Mouse (Mus musculus) retina, postnatal 7 days (tissue): Measurements from ENCODE around the gene Themis3.

Experiments used
- DNase-seq: peaks from one replicate; pipeline ENCODE4 v3.0.0-alpha.2; 2012; ENCODE audit warnings: low read depth, low spot score

Themis3 gene

DNA sequence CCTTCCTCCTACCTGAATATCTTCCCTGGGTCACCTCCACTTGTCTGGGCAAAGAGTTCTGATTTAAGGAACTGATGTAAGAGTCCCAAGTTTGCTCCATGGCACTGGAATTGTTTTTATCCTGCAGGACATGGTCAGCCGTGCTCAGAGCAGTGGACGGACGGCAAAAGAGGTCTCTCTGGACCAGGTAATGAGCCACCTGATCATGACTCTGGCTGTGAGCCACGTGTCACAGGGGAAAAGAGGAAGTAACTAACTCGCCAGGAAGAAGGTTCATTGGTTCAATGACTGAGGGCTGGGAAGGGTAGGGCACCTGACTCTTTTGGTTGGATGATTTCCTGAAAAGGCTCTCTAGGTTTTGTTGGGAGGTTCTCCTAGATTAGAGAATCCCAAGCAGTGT is at the start of gene Themis3:
Gene Themis3 (minus strand): TSS at position 187 of the 400 bp plus-strand sequence.
- DNase-seq, result no peak

DNA sequence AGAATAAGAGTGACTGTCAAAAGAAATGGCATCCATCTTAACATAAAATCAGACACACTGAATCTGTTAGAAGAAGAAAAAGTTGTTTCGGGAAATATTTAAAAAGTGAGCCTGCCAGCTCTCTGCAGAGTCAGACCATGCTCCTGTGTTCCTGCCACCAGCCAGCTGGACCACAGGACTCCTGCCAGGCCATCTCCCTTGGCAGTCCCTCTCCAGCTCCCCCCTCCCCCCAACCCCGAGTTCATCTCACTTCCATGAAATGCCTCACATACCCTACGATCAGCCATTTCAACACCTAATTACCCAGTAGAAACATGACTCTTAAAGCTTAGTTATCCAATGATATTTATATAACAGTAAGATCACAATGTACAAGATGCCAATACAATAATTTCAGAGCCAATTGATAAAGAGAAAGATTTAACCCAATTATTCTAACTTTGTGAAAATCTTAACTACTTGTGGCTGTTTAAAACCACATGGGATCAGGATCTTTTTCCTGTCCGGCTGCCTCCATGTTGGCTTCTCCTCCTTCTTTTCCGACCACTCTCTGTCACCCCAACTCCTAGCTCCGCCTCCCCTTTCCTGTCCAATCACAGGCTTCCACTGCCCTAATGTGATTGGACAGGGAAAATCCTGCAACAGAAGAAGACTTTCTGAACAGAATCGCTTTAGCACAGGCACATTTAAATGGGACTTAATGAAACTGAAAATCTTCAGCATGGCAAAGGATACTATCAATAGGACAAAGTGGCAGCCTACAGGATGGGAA is 43.7 kb upstream of the Themis3 start:
- DNase-seq, result no peak

DNA sequence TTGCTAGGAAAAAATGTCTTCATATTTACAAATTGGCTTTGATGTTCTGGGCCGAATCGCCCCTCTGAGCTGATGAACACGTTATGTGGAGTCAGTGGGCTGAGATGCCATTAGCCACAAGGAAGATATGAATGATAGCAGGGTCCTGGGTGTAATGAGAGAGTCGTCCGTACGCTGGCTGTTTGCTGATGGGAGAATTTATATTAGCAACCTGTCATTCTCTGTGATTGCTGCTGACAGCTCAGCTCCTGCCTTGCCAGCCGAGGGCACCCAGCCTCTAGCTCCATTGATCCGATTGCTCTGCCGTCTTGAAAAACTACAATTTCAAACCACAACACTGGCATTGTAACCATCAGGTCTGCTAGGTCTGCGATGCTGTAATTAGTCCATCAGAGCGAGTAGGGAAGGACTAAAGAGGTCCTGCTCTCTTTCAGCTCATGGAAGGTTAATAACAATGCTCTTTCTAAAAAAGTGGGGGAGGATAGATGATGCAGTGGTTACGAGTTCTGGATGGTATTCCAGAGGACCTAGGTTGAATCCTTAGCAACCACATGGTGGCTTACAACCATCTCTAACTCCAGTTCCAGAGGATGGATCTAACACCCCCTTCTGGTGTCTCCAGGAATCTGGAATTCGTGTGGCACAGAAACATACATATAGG is 25.7 kb upstream of the Themis3 start:
- DNase-seq, result no peak

DNA sequence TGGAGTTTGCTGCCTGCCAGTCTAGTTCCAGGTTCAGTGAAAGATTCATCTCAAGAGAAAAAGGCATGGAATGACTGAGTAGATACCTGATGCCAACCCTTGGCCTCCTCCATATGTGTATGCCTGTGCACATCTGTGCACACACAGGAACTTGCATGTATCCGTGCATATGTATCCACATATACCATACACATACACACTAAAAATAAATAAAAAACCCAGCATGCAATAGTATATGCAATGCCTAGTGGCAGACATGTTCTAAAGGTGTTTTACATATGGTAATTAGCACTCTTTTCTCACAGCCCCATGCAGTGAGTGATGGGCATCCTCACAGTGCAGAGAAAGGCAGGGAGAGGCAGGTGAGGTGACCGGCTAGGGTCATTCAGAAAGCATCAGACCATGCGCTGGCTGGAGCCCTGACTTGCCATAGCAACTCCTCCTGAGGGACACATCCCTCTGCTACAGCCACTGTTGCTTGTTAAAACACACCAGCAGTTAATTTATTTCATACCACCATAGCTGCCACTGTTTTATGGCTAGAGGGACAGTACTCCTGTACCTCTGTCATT is 24.9 kb upstream of the Themis3 start:
- no peak for DNase-seq

DNA sequence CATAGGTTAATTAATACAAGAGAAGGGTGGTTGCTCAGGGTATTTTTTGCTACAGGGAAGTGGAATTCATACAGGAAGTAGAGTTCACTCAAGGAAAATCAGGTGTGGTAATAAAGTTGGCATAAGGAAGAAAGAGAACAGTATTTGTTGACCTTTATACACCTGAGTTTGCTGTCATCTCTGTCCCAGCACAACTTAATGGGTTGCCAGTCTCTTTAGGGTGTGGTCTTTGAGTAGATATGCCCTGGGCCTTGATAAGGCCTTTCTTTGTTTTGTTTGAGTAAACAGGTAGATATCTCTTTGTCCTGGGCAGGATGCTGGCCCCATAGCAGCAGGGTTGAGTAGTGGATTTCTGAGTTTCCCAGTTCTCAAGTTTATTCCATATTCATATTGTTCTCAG is 15.6 kb upstream of the Themis3 start:
- no peak for DNase-seq

DNA sequence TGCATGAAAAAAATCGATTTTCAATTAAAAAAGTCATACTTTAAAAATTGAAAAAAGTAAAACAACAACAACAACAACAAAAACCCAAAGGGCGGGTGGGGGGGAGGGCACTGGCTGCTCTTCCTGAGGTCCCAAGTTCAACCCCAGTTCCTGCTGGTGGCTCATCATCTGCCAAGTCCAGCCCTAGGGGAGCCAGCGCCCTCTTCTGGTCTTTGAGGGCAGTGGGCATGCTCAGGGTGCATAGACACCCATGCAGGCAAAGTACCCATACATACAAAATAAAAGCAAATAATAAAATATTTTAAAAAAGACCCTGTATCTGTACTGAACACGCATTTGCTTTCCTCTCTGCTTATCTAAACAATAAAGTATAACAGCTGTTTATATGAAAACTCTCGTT is 10.5 kb upstream of the Themis3 start:
- DNase-seq, result no peak

DNA sequence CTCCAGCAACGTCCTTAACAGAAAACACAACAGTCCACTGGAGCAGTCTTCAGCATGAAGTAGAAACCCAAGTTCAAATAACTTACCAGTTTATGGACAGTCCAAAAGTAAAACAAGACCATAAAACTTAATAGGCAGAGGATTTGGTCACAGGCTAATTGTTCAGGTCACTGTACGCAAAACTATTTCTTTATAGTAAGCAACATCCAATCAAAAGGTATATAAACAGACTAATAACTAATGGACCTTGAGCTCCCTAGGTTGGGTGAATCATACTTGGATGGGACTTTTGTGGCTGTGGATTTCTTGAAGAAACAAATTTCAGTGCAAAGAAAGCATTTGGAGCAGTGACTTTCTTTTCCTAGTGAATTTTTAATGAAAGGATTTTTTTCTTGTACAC is 6.8 kb upstream of the Themis3 start:
- DNase-seq, result no peak

DNA sequence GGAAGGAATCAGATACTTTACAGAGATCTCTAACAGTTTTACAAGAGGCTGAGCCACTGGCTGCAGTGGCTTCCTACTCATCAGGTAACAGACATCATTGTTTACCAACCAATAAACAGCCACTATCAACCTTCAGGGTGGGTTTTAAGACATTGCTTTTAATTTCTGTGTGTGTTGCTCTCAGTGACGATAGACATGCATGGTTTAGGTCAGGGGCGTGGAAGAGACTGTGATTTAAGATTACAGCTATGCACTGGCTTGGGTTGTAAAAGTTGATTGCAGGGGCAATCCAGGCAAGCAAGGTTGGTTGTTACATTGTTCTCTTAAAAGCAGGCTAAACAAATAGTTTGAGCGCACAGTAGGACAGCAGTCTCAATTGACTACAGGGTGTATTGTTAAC is 1.4 kb upstream of the Themis3 start:
- no peak for DNase-seq

DNA sequence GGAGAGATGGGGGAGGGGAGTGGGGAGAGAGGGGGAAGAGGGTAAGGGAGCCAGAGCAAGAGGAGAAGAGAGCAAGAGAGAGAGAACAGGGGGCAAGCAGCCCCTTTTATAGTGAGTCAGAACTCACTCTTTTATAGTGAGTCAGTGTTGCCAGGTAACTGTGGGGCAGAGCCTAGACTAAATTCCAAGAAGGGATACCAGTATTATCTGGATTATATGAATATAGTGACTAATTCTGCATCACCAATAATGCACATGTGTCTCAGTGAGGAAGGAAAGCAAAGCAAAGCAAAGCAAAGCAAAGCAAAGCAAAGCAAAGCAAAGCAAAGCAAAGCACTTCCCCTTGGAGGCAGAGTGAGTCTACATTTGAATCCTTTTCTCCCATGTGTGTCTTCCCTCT is 835 bp upstream of the Themis3 start:
- no peak for DNase-seq

DNA sequence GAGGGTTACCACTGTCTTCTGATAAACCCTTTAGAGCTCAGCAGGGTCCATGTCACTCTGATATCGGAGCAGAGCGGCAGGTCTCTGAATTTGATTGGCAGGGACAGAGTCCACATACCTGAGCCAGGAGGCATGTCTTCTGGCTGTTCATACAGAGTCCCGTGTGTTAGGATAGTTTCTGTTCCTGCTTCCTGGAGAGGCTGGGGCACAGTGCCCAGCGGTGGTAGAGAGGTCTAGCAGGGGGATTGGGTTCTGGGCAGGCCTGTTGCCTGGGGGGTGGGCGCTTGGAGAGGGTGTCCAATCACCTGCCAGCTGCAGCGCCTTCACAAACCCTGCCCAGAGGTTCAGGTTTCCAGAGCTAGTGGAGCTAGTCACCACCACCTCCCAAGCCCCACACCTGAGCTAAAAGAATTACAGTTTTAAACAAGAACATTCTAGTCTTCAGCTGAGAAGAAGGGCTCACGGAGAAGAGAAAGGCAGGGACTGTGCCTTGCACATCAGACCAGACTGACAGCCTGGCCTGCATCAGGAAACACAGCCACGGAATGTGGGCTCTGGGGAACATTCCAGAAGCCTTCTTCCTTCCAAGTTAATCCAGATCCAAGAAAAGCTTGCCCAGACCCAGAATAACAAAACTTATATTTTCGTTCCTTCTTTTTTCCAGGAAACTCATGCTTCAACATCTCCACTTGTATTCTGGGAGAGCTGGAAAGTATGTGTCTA is 3.9 kb downstream of the Themis3 start:
- DNase-seq, result no peak

DNA sequence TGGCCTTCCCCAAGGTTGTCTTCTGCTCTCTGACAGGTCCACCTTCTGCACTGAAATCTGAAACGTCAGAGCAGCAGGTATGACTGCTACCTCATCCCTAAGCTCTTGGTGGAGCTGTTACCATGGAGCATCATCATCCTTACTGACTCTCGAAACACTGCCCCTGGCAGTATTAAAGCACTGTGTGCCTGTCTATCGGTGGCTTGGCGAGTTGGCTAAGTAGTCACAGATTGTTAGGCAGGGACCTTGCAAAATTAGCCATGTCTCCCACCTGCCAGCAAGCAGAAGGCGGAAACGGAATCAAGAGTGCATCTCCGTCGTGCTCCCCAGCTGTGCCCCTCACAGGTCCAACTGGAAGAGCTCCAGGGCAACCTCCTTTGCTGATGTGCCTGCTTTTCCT is 4.6 kb downstream of the Themis3 start:
- DNase-seq, result no peak

DNA sequence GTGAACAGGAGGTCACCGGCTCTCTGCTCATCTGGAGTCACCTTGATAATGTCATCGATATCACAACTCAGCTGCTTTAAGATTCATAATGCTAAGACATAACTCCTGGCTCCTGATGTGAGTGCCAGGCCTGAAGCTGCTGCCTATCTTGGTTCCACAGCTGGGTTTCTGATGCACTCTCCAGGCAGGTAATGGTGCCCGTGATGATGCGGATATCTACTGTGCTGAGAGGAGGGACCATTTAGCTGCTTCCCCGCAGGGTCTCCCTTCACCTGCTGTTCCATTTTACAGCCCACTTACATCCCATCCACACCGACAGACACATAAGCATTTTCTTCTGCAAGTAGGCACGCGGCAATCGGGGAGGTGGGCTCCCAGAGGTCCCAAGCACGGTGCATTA is 7.7 kb downstream of the Themis3 start:
- no peak for DNase-seq

DNA sequence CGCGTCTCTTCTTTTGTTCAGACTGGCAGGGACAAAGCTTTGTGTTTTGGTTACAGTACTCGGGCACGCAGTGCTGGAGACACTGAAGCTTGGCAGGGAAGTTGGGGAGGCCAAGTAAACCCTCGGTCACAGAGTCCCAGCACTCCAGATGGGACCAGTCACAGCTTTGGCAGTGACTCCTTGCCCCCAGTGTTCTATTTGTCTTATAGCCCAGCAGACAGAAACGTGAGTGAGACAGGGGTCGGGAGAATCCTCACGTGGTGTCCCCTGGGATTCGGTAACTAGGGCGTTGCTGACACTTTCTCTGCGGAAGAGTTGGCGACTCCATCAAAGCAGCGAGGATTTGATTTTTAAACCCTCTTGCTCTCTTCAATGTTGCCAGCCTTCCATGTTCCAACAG is 8.3 kb downstream of the Themis3 start:
- DNase-seq, result no peak

DNA sequence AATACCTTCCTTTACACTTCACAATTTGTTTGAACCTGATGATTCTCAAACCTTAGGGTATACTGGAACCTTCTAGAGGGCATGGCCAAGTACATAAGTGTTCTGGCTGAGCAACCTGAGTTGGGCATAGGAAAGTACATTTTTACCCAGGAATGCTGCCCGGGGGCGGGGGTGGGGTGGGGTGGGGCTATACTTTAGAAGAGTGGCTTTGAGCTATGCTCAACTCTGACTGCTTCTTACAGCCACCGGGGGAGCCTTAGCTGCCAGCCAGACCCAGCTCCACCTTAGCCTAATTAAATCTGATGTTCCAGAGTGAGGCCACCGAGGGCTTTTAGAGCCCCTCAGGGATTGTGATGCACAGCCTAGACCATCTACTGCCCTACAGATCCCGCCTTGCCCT is 13.4 kb downstream of the Themis3 start:
- DNase-seq, result no peak

DNA sequence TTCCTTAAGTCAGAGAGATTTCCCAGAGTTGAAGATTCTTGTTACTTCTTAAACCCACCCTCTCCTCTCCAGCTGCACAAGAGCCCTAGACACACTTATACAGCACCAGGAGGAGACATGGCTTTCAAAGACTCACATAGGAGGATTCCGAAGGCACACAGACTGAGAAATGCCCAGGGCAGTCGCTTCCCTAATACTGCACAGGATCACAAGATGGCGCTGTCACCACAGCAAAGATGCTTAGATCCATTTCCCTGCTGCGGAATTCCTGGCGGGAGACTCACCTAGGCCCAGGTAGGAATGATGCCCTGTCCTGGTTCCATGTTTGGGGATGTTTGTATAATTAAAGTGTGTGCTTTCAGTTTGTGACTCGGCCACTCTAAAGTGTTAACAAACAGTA is 16.4 kb downstream of the Themis3 start:
- DNase-seq, result peak; percentile 53

DNA sequence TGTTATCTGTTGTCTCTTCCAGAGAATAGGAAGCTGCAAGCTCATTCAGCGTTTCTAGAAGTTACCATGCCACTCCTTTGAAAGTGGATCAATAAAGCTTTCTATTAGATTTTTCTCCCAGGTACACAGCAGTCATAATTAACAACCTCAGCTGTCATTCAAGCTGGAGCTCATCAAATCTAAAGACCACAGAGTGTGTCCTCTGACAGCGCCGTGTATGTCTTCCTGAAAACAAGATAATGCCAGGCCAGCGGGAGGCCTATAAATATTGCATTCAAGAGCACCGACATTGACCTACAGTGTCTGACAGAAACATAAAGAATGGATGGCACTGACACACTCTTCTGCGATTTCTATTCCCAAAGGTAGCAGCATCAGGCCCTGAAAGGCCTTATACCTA is 16.9 kb downstream of the Themis3 start:
- DNase-seq, result no peak

DNA sequence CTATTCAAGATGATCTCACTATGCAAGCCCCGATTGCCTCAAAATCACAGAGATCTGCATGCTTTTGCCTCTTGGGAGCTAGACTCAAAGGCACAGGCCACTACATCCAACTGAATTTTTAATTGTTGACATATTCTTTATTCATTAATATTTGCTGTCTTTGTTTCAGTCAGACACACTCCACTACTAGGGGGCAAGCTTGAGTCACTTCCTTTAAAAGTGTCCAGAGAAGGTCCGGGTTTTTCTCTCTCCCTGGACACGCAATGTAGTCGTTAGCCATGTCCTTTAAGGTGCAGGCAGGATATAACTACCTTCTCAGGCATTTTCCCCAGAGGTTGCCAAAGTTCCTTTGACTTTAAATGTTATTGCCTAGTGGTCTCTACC is 21.8 kb downstream of the Themis3 start:
- DNase-seq, result no peak

DNA sequence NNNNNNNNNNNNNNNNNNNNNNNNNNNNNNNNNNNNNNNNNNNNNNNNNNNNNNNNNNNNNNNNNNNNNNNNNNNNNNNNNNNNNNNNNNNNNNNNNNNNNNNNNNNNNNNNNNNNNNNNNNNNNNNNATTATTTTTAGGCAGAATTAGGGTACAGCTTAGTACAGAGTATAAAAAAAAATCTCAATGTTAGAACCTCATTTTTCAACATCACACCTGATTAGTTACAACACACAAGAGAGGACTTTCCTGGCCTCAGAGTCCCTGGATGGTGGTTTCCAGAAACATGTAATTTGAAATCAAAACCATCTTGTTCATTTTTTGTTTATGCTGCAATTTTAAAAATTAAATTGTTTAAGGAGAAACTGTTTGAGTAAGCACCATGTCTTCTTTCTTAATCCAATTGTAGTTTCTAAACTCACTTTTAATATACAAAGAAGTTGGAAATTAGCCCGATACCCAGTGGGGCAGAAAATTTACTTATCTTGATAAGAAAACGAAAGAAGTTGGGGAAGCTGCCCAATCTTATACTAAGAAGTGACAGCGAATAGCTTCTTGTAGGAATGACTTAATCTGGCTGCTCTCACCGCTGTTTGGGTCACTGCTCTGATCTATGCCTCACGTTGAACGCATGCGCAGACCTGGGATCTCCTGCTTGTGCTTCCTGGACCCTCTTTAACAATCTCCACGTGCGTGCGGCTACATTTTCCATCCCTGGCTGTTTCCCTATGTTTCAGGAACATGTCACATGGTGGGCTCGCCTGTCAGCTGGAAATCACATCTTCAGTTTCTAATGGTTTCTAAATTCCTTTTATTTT is 22.4 kb downstream of the Themis3 start:
- peak; percentile 16 for DNase-seq

DNA sequence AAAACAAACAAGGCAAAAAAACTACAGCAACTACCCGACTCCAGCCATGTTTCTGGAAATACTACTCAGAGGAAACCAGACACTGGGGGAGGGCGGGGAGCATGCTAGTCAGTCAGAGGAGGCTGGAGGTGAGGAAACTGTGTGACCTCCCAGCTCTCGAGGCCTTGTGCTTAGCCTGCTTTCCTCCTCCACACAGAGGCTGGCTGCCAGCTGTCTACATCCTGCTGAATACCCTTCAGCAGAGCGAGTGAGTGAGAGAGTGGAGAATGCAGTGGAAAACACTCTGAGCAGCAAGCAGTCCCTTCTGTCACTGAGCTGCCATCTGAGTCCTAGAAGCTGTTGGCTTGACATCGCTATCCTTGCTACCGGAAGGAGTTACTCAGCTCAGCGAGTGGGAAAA is 30.2 kb downstream of the Themis3 start:
- DNase-seq, result no peak

DNA sequence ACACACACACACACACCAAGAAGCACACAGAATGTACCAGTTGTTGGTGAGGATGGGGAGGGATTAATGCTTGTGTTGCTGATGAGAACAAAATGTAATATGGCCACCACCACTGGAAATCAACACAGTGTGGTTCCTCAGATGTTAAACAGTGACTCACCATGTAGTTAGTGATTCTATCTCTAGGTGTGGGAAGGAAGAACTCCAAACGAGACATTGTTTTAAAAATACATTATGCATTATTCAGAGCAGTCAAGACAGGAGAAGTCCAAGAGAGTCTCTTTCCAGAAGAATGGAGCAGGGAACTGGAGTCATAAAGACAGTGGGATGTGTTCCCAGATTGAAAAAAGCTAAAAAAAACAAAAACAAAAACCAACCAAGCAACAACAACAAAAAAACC is 30.9 kb downstream of the Themis3 start:
- no peak for DNase-seq

DNA sequence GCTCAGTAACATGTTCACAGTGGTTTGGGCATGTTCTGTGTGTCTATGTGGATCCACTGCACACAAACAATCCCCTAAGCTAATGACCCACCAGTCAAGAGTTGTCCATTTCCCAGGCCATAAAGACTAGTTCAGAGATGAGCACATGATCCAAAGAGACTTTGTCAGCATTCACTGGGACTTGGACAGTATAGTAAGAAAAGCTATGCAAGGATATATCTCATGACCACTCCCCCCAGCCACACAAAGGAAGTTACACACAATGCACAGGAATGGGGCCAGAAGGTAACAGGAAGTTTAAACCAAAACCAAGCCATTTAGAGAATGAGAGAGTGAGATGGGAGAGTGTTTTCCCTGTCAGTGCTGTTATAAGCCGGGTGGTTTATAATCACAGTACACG is 33.0 kb downstream of the Themis3 start:
- no peak for DNase-seq
